Mouse (Mus musculus) adrenal gland, adult (tissue): Measurements from ENCODE around the gene Scarb1.

Experiments used
- DNase-seq, 2 experiments: peaks; one replicate each; pipeline ENCODE4 v3.0.0; 2022 to 2023; ENCODE audit warnings: low spot score in 1 of 2; ENCODE audit not compliant: inconsistent age in 2 of 2

Gene Scarb1

DNA sequence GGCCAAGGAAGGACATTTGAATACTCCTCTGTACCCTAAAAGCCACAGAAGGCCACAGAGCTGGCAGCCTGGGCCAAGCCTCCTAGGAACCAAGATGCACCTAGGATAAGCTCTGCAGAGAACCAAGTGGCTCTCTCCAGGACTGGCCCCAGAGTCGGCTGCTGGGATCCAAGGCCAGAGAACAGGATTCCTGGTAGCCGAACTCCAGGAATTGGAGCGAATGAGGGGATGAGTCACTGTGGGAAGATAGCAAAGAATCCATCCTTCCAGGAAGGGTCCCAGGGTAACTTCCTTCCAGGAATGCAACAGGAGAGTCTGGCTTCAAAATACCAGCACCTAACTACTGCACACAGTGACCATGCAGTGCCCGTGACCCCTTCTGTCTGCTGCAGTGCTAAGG is 8.6 kb downstream of the Scarb1 start:
- DNase-seq, result peak in 1 of 2 experiments; percentile 91

DNA sequence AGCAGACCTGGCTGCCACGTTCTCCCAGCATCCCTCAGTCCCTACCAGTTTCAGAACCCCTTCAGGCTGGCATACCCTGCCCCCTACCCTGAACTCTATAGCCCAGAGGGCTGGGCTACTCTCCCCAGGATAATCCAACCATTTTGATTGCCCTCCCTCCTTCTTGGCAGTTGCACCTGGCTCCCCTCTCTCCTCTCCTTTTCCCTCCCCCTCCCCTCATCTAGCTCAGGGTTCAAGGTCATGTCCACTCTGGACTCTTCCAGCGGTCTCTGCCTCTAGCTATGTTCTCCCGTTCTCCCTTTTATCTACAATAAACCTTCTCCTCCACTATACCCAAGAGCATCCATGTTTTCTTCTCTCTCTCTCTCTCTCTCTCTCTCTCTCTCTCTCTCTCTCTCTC is 9.1 kb downstream of the Scarb1 start:
- DNase-seq, result peak in 1 of 2 experiments; percentile 76

DNA sequence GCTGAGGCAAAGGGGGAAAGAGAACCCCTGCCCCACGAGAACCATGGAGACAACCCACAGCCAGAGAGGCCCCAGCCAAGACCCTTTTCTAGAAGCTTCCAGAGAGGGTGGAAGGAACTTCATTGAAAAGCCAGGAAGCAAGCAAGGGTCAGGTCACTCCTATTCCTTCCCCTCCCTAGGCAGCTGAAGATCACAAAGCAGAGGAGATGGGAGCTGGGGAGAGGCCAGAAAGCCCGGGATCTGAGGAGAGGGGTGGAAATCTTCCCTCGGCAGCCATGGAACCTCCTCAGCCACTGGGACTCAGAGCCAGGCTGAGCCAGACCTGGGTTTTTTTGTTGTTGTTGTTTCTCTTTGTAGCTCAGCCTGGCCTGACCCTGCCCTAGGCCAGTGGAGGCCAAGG is 9.8 kb downstream of the Scarb1 start:
- DNase-seq, result no peak

DNA sequence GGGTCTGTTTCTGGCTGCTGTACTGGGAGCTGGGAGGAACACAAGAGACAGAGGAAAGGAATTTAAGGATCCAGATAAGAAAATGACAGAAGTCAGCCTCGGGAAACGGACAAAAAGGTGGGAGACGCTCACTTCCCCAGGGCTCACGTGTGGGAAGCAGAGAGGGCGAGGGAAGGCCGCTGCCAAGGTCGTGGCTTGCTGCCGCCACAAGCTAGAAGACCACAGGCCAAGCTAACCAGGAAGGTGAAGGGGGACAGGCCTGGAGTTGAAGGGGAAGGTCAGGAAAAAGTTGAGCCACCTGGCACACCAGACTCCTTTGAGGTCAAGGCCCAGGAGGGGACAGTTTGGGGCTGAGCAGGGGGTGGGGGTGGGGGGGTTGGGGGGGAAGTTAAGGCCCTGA is 10.2 kb downstream of the Scarb1 start:
- DNase-seq, result no peak

DNA sequence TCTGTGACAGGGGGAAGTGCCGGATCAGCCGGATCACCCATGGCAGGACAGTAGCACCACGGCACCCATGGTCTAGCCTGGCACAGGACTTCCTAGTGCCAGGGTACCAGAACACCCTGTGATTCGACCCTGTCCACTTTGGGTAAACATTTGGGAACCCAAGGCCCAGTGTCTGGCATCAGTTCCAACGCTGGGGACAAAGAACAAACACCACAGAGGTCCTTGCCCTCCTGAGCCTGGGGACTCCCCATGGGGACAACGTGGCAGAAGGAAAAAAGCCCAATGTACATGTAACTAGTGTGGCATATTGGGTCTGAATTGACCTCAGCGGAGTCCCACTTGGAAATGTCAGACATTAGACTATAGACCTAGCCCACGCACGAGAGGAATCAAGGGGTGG is 10.7 kb downstream of the Scarb1 start:
- DNase-seq, result no peak

DNA sequence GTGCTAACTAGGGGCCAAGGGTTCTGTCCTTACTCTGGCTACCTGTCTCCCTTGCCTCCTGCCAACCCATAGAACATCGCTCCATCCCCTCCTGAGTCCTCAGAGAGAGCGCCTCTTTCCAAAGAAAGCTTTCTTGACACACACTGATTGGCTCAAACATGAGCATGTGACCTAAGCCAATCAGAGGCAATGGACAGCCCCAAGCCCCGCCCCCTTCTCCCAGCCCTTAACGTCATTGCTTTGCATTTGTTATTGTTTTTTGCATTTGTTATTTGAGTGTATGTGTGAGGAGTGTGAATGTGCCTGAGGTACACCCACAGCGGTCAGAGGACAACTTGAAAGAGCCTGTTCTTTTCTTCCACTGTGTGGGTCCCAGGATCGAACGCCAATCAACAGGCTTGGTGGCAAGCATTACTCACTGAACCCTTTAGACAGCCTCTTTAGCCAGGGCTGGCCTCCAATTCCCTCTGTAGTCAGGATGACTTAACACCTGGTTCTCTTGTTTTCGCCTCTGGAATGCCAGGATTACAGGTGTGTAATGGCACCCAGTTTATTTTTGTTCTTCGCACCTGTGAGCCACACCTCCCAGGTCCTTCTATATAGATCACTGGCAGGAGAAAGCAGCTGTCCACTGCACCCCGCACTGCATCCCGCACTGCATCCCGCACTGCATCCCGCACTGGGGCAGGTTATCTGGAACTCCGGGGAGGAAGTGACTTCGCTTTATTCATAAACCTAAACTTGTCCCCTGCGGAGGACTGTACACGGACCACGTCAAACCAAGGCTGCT is 13.1 kb downstream of the Scarb1 start:
- DNase-seq, result peak in 1 of 2 experiments; percentile 56

DNA sequence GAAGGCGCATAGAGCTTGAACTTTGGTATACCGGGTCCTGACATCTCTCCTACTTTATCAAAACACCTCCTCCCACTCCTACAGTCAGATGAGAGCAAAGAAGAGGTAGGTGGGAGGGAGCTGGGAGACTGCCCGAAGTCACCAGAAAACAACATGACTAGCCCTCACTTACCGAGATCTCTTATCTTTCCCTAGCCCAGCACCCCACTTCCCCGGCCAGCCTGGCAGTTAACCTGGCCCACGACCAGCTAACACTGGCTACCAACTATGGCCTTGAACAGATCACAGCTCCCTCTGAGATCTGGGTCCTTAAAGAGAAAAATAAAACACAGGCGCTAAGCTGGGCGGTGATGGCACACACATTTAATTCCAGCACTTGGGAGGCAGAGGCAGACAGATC is 14.5 kb downstream of the Scarb1 start:
- no peak for DNase-seq

DNA sequence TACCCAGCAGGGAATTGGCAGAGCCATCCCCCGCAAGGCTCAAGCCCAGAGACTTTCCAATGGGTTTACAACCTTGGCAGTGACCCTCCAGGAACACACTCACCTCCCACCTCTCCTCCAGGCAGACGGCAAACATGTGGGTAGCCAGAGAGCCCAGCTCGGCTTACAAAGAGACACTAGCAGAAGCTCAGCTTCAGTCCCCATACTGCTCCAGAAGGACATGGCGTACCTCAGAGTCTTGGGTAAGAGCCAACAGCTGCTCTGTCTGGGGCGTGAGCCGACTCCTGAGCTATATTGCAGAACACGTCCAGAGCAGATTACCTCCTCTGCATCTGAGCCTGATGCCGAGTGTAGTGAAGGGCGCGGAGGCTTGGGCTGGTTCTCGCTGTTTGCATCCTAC is 15.0 kb downstream of the Scarb1 start:
- DNase-seq, result peak in 1 of 2 experiments; percentile 75

DNA sequence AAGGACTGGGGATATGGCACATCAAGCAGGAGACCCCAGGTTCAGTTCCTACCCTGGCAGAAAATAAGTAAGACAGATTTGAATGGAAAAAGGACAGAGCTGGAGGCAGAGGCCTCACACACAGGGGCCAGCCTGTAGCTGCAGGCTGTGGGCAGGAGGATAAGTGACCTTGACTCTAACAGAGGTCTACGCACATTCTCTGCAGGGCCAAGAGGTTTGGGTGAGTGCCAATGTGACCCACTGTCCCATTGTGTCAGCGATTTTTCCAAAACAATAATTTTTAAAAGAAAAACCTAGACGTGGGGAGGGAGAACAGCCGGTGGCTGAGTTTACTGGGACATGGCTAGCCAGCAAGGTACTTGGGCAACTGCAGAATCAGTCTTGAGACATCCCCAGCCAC is 15.6 kb downstream of the Scarb1 start:
- DNase-seq, result peak in 1 of 2 experiments; percentile 73

DNA sequence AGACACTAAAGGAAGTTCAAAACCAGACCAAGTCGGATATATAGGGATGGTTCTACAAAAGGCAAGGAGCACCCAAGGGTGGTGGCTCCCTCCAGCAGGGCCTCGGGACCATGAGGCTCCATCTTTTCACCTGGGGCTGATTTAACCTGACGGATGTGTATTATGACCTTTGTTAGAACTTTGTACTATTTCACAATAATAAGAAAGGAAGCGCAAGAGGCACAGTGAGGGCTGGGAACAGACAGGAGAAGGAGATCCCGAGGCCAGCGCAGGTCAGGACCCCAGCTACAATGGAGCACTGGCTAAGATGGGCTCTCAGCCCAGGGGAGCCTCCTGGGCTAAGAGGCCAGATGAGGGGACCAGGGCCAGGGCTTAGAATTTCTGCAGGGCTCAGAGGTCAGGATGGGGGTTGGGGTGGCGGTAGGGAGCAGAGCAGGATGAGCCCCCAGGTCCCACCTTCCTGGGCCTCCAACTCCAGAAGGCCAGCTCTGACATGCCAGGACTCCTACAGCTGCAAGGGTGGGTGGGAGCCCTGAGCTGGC is 16.9 kb downstream of the Scarb1 start:
- DNase-seq, result peak in 1 of 2 experiments; percentile 61

DNA sequence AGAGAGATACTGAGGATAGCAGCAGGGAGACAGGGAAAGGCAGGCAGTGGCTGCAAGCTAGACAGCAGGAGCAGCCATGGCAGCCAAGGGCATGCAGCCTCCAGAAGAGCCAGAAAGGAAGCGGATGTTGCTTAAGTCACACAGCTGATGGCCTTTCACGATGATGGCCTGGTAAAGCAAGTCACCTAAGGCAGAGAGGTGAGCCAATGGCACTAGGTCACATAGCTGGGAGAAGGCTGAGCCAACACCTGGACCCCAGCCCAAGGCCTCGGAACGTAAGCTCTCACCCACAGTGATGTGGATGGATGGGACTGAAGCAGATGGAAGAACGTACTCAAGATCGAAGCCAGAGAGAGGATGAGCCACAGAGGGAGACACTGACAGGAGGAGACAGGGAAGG is 17.8 kb downstream of the Scarb1 start:
- peak in 1 of 2 experiments; percentile 78 for DNase-seq

DNA sequence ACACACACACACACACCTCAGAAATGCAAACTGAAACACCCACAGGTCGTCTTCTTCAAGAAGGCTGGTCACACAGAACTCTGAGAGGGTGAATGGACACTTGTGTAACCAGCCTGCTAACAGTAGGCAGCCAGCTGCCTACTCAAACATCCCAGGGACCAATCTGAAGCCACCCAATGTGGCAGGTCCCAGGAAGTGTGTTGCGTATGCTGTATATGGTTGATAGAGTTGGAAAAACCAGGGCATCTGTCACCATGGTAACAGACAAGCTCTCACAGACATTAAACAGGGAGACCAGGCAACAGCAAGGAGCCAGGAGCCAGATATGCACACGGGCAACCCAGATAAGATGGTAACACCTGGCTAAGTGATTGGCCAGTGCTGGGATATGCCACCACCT is 19.1 kb downstream of the Scarb1 start:
- DNase-seq, result peak in 1 of 2 experiments; percentile 58

DNA sequence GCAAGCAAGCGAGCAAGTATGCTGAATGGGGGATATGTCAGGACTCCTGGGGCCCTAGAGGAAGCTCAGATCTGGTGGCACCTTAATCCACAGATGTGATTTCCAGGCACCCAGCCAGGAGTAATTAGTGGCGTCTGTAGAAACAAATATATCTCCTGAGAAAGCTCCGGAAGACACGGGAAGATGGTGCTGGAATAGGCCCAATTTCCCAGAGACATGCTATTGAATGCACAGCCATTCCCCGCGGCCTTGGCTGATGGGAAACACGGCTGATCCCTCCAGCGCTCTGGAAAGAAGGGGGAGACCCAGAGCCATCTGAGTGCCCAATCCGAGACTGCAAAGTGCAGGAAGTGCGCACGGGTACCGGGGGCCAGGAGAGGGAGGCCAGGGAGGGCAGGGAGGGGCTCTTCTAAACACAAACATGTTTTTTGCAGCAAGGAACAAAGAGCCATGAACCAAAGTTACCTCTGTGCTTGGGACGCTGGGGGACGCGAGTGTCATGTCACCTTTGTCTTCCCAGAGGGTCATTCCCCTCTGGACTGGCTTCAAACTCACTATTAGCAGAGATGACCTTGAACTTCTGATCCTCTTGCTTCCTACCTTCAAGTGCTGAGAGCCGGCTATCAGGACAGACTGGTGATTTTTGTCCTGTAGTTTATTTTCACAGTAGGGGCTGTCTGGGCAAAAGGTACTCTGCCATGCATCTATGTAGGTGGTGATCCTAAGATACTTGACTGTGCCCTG is 21.7 kb downstream of the Scarb1 start:
- DNase-seq, result peak in 1 of 2 experiments; percentile 65

DNA sequence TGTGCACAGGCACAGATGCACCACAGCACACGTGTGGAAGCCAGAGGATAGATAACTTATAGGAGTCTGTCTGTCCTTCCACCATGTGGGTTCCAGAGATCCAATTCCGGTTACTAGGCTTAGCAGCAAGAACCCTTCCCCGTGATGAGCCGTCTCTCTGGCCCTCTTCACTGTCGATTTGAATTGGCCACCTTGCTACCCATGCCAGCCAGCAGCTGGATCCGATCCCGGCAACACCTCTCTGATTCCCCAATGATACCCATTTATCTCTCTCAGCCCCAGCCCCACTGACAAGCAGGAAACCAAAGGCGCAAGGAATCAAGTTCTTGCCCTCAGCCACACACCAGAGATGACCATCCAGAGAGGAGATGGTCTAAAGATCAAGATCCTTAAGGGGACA is 22.9 kb downstream of the Scarb1 start:
- peak in 1 of 2 experiments; percentile 64 for DNase-seq

DNA sequence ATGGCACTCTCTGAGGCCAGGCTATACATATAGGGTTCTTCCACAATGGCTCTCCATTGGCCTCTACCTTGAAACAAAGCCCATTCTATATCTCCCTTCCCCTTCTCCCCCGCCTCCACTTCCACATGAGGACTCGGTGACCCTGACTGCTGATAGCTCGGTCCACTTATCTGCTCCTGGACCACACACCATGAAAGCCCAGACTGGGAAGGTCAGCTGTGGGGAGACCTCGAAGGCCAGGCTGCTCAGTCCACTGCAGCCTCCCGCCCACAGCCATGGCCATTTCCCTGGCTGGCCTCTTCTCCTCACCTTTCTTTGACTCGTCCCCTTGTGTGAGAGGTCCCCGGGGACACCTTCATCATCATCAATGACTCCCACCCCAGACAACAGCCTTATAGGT is 23.6 kb downstream of the Scarb1 start:
- peak in 1 of 2 experiments; percentile 77 for DNase-seq

DNA sequence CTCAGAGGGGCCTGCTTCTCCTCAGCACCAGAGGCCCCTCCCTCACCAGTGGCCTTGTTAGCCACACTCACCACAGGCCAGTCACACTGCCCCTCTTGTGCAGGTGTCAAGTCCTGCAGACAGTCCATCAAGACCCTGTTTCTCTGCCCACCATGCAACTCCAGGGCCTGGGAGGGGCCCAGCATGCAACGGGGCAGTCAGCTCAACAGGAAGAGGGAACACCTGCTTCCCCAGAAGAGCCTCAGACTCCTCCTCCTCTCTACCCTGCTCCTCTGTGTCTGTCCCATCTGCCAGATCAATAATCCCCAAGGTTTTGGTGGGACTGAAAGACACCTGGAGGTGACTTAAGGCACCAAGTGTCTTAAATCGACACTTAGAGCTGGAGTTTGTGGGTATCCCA is 24.1 kb downstream of the Scarb1 start:
- DNase-seq, result peak; percentile 30 to 62

DNA sequence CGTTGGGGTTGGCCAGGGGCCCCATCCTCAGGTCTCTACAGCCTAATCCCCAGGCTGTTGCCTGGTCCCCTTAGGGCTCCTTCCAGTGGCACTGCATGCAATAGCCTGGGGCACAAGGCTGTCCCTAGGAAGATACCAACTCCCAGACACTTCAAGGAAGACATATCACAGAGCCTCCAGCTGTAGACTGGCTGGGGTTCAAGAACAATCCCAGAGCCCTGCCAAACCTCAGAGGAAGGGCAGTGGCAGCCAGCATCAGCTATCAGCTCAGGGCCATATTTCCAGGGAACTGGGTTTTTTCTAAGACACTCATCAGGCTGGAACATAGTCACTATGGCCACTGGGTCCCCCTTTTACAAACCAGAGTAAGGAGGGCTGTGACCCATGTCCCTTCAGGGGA is 25.8 kb downstream of the Scarb1 start:
- DNase-seq, result peak; percentile 62

DNA sequence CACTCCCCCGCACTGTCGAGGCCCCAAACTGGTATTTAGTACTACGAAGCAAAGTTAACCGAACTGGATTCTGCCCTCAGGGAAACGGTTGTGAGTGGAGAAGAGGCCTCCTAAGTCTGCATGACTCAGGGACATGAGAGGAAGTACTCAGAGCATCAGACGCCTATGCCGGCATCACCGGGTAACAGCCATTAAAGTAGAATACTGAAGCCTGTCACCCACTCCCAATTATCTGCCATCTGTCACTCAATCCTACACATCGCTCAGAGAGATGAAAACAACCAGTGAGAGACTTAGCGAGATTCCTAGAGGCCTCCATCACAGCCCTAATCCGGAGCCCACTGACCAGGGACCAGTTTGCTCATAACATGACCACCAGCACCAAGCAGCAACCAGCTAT is 26.9 kb downstream of the Scarb1 start:
- DNase-seq, result peak in 1 of 2 experiments; percentile 59

DNA sequence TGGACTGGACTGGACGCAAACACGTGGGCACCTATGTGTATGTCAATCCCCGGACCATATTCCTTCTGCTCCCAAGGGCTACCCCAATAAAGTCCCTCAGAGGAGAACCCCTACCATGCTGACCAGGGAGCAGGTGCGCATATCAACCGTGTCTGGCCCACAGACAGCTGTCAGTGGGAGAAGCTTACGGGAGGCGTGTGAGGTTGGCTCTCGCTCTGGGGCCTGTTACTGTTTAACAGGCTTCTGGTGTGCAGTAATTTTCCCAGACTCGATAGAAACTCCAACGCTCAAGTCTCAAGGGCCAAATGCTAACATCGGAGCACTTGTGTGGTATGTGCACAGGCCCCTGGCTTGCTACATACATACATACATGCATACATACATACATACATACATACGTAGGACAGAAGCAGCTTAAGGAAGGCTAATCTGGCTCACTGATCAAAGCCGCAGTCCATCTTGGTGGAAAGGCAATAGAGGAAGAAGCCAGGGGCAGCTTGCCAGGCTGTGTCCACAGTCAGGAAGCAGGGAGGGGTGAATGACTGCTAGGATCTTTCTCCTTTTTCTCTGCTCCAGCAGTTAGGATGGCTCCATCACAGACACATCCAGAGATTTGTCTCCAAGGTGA is 27.8 kb downstream of the Scarb1 start:
- peak in 1 of 2 experiments; percentile 55 for DNase-seq

DNA sequence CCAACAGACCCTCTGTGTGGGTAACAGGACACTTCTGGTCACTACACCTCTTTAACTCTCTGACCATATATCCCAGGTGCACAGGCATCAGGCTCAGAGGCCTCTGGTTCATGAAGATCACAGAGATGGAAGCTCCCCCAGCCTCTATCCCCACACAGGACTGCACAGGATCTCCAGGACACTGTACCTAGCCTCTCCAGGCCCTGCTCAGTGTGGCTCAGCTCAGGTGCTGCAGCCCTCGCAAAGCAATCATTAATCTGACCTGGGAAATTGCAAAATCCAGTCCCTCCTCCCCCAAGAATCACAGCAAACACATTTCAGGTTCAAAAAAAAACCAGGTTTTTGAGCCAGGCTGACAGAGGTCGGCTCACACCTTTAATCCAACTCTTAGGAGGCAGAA is 29.9 kb downstream of the Scarb1 start:
- DNase-seq, result peak in 1 of 2 experiments; percentile 52

DNA sequence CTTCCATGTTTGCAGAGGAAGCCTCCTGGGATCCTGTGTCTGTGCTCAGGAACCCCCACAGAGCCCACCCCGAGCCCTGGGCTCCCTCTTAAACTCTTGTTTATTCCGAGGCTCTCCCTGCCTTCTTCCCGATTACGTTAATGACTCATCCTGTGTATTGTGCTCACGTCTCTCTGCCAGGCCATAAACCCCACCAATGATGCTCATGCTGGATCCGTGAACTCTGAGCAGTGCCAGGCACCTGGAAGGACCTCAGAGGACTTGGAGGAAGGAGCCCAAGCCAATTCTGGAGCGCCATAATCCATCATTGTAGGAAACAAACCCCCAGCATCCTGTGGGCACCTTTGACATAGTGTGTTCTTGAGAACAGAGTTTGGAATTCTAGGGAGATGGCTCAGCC is 31.7 kb downstream of the Scarb1 start:
- DNase-seq, result no peak
